Mouse (Mus musculus) adipocyte (in vitro differentiated cells): ENCODE measurements at regions not wholly inside any gene's neighbourhood (a gene's known extent, or its start where the extent isn't known, plus 50 kb on each side); places are given as distances from the start of the nearest gene placed in this dataset.
A peak's percentile ranks its signal among the peaks of the same experiment; 100 is the strongest.

Source experiments
- DNase-seq: peaks from one replicate; pipeline ENCODE4 v3.0.0-alpha.2; 2016; ENCODE audit warnings: low spot score

DNA sequence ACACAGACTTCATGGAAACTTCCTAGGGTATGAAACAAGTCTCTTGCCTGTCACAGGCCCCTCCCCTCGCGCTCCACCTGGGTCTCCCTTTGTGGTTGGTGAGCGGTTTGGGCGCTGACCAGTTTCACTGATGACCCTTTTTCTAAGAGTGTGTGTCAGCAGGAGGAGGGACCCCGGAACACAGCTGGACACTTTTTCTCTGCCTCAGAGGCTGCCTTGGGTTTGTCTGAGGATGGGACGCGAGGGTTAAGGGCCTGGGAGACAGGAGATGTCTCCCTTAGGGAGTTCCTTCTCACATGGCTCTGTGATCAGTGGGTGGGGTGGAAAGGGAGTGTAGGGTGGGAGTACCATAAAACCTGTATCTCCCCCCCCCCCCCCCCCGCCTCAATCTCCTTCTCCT, 115.8 kb upstream of the Haao start:
- DNase-seq = no peak

DNA sequence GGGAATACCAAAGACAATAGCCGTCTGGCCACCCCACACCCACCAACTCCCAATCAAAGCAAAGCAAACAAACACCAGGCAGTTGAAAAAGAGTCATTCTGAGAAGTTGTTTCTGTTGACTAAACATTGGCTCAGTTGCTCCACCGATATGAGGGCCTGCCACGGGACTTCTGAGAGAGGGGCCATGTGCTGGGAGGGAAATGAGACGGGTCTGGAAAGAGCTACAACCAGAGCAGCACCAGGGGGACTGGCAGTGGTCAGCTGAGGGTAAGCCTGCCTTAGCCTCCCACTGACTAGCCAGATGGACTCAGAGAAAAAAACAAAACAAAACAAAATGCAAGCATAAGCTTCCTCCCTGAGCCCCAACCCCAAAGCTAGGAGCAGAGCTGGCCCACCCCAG, 115.1 kb upstream of the Haao start:
- no peak for DNase-seq

GRCm38 (mm10) chr17:83962126-83962525, 114.4 kb upstream of the Haao start:
- no peak for DNase-seq

- no peak for DNase-seq
Measured at GRCm38 (mm10) chr17:83960821-83961220, 113.1 kb upstream of the Haao start.

DNA sequence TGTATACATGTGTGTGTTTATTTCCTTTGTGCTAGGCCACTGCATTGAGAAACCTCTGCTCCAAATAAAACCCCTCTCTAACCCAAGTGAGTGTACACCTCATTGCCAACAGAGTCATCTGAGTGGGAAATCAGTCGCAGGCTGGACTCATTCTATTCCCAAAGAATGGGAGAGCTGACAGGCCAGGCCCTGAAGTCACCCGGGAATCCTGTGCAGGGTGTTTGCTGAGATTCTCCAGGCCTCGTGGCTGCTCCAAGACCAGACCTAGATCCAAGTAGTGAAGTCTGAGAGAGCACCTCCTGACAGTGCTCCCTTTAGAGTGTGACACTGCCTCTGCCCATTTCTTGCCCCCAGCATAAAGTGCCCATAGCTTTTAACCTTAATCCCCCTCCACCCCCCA, 112.4 kb upstream of the Haao start:
- no peak for DNase-seq

DNA sequence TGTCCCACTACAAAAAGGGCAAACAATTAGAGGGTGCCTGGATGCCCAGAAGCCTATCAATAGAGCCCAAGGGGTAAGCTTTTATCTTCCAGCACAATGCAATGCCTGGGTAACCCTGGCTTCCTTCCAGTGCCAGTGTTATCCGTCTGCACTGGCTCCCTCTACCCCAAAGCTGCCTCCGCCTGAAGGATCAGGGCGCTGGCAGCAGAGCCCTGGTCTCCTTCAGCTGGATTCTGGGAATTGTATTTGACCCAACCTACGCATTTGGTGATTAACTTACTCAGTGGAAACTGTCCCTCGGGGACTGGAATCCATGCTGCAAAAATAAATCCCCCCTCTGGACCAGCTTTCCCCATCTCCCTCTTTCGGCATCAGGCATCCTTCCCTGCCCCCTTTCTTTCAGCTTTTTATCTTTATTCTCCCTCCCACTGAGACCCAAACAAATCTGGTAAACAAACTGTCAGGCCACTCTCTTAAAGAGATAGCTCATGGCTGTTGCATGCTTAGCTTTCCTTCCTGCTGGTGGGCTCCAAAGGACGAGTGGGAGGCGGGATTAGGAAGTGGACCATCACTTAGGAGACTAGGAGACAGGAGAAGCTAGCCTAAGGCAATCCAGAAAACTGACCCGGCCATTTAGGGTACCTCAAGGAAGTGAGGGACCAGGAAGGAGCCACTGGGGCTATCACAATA, 111.5 kb upstream of the Haao start:
- no peak for DNase-seq

- DNase-seq = no peak
Measured at GRCm38 (mm10) chr17:83958706-83959105, 110.9 kb upstream of the Haao start.

DNA sequence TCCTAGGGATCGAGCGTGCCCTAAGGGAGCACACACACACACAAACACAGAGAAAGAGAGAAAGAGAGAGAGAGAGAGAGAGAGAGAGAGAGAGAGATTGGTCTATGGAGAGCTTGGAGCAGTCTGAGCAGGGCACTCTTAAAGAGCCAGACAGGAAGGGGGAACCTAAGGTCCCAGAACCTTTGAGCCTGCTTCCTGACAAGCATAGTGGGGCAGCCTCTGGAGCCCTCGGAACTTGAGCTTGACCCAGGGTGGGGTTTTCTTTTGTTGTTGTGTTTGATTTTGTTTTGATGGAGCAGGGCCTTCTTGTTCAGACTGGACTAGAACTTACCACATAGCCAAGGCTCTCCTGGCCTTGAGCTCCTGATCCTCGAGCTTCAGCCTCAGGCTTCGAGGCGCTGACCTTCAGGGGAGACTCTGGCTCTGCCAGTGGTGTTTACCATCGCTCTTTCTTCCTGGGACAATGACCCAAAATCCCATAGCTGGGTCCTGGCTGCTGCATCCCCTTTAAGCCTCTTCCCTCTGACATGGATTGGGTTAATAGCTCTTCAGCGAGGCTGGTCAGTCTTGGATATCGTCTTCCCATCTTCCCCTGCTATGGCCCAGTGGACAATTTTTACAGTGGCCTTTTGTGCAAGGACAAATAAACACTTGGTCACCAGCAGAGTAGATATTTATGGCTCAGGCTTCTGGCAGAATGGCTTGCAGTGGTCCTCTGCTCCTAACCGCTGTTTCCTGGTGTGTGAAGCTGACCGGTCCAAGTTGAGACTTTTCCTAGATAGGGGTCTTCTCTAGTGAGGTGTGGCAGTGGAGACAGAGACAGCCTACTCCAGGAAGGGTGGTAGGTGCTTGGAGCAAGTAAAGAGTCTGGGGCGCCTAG, 110.1 kb upstream of the Haao start:
- no peak for DNase-seq

DNA sequence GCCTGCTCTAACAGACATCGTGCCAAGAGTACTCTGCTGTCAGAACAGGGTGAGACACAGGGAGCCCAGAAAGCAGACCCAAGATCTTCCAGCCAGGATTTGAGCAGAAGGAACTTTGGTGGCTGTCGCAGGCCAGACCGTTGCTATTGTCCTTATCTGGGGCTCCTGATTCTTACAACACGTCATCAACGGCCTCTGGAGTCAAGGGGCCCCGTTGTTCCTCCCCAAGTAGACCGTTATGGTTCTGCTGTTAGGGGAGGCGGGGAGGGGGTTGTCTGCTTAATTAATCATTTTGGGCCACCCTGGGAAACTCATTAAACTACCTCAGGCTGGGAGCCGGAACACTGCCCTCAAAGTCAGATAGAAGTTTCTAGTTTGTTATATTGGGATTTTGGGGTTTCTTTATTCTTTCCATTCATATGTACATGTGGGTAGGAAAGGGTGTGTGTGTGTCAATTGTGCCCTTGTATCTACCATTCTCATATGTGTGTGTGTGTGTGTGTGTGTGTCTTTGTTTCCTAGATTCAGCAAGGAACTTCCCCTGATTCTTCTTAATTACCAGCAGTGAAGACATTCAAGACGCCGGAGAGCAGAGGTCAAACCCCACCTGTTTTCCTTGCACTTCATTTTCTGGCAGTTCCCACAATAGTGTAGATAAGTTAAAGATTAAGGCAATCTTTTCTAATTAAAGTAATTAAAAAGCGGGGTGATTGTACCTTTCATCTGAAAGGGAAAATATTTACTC, 109.2 kb upstream of the Haao start:
- DNase-seq = no peak

DNA sequence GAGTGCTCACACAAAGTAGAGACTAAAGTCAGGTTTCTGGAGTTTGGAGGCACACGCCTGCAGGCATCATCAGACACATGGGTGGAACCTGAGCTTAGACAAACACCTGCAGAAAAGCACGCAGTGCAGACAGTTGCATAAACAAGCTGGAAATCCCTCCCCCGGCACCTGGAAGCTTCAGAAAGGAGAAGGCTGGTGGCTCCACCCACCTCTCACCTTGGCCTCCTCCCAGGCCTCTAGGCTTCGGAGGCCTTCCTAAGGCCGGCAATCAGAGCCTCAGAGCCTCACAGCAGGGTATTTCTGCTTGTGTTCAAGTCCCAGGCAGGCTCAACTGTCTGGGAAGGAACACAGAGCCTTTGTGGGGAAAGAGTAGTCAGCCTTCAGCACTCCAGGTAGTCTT, 108.2 kb upstream of the Haao start:
- no peak for DNase-seq

DNA sequence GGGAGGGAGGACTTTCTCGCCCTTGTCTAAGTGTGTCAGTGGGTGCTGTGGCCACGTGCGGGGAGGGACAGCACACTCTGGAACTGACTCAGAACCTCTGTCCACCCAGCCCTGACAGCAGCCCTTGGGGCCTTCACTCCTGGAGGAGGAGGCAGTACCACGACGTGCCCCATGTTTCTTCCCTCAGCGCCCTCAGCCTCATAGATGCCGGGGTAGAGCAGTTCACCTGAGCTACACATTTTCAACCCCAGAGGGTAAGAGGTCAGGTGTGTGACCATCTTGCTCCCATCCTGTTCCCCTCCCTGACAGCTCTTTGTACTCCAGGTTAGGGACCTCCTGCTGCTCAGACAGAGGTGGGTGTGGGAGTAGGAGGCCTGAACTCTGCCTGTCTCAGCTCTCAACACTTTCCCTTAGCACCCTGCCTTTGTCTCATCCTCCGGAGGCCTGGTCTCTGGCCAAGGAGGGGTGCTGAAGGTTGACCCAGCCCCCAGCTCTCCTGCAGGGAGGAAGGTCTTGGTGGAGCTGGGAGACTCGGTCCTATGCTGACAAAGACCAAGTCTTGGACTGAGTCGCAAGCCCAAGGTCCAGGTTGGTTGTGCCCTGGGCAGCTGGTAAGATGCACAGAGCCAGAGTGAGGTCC, 107.4 kb upstream of the Haao start:
- peak; percentile 34 for DNase-seq

DNA sequence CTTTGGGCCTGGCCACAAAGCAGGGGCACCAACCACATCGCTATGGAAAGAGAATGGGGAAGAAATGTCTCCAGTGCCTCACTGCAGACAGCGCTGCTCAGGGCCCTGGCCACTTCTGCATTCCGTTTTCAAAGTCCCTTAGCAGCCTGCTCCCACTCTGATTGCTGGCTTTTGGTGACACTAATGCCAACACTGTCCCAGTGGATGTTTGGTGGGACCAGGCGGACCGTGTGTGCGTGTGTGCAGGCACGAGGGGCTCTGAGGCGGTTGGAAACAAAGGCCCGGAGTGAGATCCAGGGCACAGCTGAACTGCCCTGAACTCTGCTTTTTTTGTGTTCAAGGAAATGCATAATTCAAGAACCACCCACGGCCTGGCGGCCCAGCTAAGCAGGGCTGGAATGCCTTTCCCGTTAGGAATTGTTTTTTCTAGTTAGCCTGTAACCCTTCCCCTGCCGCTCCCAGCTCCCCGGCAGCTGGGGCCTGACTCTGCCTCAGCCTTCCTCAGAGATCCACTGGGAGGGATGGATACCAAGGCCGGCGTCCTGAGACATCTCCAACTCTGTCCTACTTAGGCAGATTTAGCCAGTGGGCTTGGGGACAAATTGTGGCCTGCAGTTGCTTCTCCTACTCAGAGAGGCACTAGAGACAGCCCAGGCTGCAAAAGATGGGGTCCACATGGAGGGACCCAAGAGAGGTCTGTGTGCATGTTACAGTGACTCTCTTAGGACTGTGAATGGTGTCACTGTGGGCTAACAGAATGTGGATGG, 106.7 kb upstream of the Haao start:
- peak; percentile 81 for DNase-seq

- peak; percentile 24 for DNase-seq
Measured at GRCm38 (mm10) chr17:83953656-83954055, 105.9 kb upstream of the Haao start.

DNA sequence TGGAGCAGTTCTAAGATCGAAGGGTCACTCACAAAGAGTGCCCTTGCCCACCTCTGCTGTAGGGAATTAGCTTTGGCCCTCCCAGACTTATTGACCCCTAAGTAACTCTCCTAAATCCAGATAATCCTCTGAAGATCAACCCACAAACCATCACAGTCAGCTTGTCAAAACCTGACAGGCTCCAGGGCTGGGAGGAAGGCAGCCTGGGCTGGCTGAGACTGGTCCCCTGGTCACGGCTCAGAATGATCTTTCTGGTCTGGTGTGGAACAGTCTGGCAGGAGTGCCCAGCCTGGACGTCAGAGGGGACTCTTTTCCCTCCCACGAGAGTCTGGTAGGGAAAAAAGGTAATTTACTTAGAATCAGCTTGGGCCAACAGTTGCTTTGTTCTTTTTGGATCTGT, 99.0 kb upstream of the Haao start:
- no peak for DNase-seq

DNA sequence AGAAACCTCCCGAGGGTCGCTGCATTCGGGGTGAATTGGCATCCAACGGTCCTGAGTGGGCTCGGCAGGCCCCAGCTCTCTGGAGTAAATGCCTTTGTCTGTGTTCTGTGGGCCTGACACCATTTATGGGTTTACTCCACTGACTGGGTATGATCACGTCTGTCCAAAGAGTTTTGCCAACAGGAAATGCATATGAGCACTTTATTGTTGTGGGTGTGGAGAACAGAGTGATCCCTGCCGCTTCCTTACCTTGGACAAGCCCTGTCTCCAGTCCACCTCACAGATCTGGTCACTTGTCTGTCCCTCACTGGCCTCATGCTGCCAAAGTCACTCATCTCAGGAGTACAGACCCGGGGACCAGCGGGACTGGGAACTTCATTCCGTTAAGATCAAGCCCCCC, 91.6 kb upstream of the Haao start:
- DNase-seq = no peak

DNA sequence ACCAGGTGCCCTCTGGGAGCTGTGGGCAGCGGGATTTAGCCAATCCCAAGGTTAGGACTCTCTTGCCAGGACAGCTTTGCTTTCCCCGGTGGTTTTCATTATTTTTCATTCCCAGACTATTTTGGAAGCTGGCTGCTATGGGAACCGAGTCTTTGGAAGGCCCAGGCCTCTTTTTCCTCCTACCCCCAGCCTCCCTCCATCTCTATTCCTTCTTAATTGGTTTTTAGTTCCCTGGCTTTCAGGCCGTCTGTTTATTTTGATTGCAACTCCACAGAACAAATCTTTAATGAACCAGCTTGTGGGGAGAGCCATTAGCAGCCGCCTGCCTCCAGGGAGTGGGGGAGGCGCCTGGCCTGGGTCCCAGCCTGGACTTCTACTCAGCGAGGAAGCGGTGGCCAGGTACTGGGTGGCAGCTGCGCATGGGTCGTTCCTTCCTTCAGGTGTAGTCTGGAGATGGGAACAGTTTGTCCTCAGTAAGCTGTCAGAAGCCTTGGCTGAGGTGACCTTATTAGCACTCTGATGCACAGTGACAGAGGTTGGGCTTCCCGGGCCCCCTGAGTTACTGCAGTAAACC, 91.0 kb upstream of the Haao start:
- DNase-seq = no peak

DNA sequence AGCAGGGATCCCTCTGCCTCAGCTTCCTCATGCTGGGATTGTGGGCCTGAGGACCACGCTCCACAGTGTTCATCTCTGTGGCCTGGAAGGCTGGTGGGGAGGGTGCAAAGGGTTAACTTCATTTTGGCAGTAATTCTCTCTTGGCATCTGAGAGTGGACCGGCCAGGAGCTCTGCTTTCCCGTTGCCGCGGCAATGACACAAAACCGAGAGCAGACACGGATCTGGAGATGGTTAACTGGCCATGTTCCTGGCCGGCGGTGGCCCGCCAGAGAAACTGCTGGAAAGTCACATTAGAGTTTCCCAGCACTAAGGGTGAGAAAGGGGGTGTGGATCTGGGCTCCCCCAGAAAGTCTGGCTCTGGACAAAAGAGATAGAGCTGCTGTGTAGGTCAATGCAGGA, 89.8 kb upstream of the Haao start:
- peak; percentile 69 for DNase-seq

DNA sequence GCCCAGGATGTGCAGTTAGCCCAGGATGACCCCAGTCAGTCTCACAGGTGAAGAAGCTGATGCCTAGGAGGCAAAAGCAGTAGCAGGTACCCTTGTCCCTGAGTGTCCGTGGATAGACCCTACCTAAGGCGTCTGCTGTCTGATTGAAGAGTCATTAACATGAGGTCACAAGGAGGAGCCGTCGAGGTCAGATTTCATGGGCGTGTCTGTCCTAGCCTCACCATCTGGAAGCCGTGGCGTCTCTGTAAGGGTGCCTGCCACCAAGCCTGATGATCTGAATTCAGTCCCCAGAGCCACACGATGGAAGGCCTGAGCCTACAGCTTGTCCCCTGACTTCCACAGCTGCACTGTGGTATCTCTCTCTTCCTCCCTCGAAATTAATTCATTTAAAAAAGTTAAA, 88.9 kb upstream of the Haao start:
- no peak for DNase-seq

DNA sequence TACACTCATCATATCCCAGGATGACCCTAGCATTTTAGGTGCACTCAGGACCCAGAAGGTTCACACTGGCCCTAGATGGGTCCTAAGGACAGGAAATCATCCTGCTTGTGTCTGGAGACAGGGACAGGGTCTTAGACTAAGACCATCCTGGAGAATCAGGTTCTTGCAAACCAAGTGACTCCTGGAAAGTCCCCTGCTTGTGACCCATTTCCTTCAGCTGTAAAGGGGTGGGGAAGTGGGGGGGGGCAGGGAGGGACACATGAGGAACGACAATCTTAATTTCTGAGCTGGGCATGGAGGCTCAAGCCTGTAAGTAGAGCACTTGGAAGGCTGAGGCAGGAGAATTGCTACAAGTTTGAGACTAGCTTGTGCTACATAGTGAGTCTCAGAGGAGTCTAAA, 88.2 kb upstream of the Haao start:
- DNase-seq = no peak

DNA sequence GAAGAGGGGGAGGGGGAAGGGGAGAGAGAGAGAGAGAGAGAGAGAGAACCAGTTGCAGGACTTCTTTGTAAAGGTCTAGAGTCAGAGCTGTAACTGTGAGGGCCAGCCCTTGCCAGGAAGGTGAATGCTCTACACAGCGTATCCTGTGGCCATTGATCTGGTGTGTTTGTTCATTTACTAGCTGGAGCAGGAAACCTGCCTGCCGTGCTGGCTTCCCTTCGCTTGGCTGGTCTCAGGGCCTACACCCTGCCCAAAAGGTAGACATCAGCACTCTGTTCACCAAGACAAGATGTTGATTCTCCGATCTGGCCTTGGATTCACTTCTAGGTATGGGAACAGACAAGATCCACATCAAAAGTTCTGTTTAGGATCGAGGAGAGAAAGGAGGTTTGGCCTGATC, 87.5 kb upstream of the Haao start:
- no peak for DNase-seq

DNA sequence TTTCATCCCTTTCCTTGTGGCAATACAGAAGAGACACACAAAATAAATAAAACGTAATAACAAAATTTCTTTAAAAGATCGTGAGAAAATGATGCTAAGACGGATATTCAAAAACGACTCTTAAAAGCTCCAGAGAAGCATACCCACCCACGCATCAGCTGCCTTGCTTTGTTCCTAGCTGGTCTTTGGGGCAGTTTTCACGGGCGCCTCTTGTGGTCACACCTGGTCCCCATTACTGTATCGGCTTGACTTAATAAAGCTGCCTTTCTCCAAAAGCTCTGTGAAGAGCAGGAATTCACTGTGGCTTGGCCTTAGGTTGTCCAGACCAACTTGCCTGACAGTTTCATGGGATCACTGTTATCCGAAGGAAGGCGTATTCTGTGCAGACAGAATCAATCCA, 86.0 kb upstream of the Haao start:
- DNase-seq = no peak
